Mouse (Mus musculus) olfactory bulb, adult 2 months (tissue): Measurements from ENCODE around the gene Mterf2. TPM values are rescaled to one million over a fixed set of nuclear protein-coding genes. Genes with fewer than 3 reads are reported as not detected.

ENCODE experiments used
- H3K27ac ChIP-seq: fragments of 200-500 bp; 2 replicates; pipeline ENCODE4 v1.5.1; 2012; ENCODE audit warnings: low read depth, low read length; ENCODE audit not compliant: insufficient read depth
- H3K4me1 ChIP-seq: fragments of 200-500 bp; 2 replicates; pipeline ENCODE4 v1.6.1; 2012; ENCODE audit warnings: low read length; ENCODE audit not compliant: control insufficient read depth, insufficient read depth
- H3K4me3 ChIP-seq: fragments of 200-500 bp; 2 replicates; pipeline ENCODE4 v1.5.1; 2012; ENCODE audit warnings: mild to moderate bottlenecking, low read depth, low read length, moderate library complexity; ENCODE audit not compliant: insufficient read depth
- CTCF ChIP-seq: fragments of 200-500 bp; IDR thresholded peaks from 2 replicates; pipeline ENCODE4 v1.5.1; 2012; ENCODE audit warnings: low read depth, mild to moderate bottlenecking, low read length, moderate library complexity; ENCODE audit not compliant: insufficient read depth
- POLR2A ChIP-seq: fragments of 200-500 bp; IDR thresholded peaks from 2 replicates; pipeline ENCODE4 v1.6.1; 2012; ENCODE audit warnings: mild to moderate bottlenecking, low read depth, low read length, moderate library complexity; ENCODE audit not compliant: insufficient read depth
- WGBS: fragments of 180-500 bp; shearing (Covaris S2); methylation state at CpG from one replicate; pipeline ENCODE4 v1.1.7; 2018; 5-methylcytosine and 5-hydroxymethylcytosine counted together
- polyA plus RNA-seq: library from polyadenylated mRNA; stranded (reverse); fragments of >200 nt; gene quantifications from 2 replicates; pipeline ENCODE4 v1.2.4, GENCODE M21; 2012; ENCODE audit warnings: low replicate concordance; ENCODE audit not compliant: missing spikeins, insufficient read depth, insufficient read length

Gene Mterf2
- polyA plus RNA-seq, 1 experiment = not detected

GRCm38 (mm10) chr10:85101841-85102240 lies 26.0 kb downstream of the Mterf2 start:
- TF ChIP-seq POLR2A = no peak
- TF ChIP-seq CTCF = no peak
- Histone ChIP-seq H3K27ac (peak overlapping the region; percentile 17; the same call in 1 of the 2 replicates), H3K4me1 (peaks cover 8% of the 10 kb centered on the region), H3K4me3 (peak overlapping the region; percentile 99)
- 2% methylated on average over 10 of the region's 10 CpGs for WGBS

- H3K4me1 ChIP-seq = no peaks in the 10 kb centered on the region
- no peak overlapping the region for H3K4me3 ChIP-seq
- H3K27ac ChIP-seq = no peak overlapping the region
- WGBS = 69% methylated on average over 4 of the region's 4 CpGs
- TF ChIP-seq CTCF (no peak), POLR2A (no peak)
These were observed 56.1 kb downstream of the Mterf2 start for GRCm38 (mm10) chr10:85071605-85072152.

Other genes with a start within 250 kb of the Mterf2 start
- not detected in 2 replicates for gene Ric8b, start 210.4 kb downstream of the Mterf2 start, polyA plus RNA-seq
- not detected in 2 replicates for gene Fhl4, start 25.5 kb downstream of the Mterf2 start, polyA plus RNA-seq
- gene Tmem263, start 25.4 kb downstream of the Mterf2 start, polyA plus RNA-seq = not detected in 2 replicates
- gene Cry1, start 57.0 kb upstream of the Mterf2 start, polyA plus RNA-seq = not detected in 2 replicates